Mouse (Mus musculus) ES-E14 (cell line): Measurements from ENCODE around the gene Olig2. TPM values are rescaled to one million over a fixed set of nuclear protein-coding genes. Genes with fewer than 3 reads are reported as not detected.

ENCODE experiments used
- DNase-seq: peaks from one replicate; pipeline ENCODE4 v3.0.0-alpha.2; 2013; ENCODE audit warnings: low read depth, low spot score
- H3K27ac ChIP-seq: 2 replicates; pipeline ENCODE4 v1.5.1; 2012; ENCODE audit warnings: low read depth, mild to moderate bottlenecking, low read length, moderate library complexity, mixed read lengths; ENCODE audit not compliant: poor library complexity, insufficient read depth, severe bottlenecking
- H3K36me3 ChIP-seq: 2 replicates; pipeline ENCODE4 v1.6.1; 2012; ENCODE audit warnings: mild to moderate bottlenecking, low read length, moderate library complexity, mixed read lengths; ENCODE audit not compliant: control insufficient read depth, poor library complexity, insufficient read depth, severe bottlenecking
- H3K4me1 ChIP-seq, 2 experiments: fragments of 150-350 bp in 1 of 2; sonication (generic) in 1 of 2; 2 replicates each; pipeline ENCODE4 v1.6.1; 2012; ENCODE audit warnings: low read length in 2 of 2, mild to moderate bottlenecking in 1 of 2, mixed read lengths in 1 of 2; ENCODE audit not compliant: control insufficient read depth in 2 of 2, insufficient read depth in 2 of 2, poor library complexity in 1 of 2
- H3K4me3 ChIP-seq, 2 experiments: fragments of 150-350 bp in 1 of 2; sonication (generic) in 1 of 2; 2 replicates each; pipeline ENCODE4 v1.5.1; 2012; ENCODE audit warnings: low read length in 2 of 2, low read depth in 1 of 2, mild to moderate bottlenecking in 1 of 2, mixed read lengths in 1 of 2; ENCODE audit not compliant: insufficient read depth in 1 of 2, poor library complexity in 1 of 2, severe bottlenecking in 1 of 2
- H3K9ac ChIP-seq: 2 replicates; pipeline ENCODE4 v1.6.1; 2012; ENCODE audit warnings: low read depth, mild to moderate bottlenecking, low read length, mixed read lengths; ENCODE audit not compliant: poor library complexity, insufficient read depth, severe bottlenecking
- H3K9me3 ChIP-seq: fragments of 150-350 bp; sonication (generic); 2 replicates; pipeline ENCODE4 v1.6.1; 2012; ENCODE audit warnings: low read depth, mild to moderate bottlenecking, low read length; ENCODE audit not compliant: control insufficient read depth, insufficient read depth
- CHD2 ChIP-seq: IDR thresholded peaks from 2 replicates; pipeline ENCODE4 v1.6.1; 2014; ENCODE audit warnings: mild to moderate bottlenecking, low read depth, low read length, inconsistent platforms
- HCFC1 ChIP-seq: IDR thresholded peaks from 2 replicates; pipeline ENCODE4 v1.6.1; 2012; ENCODE audit warnings: low read length, inconsistent platforms, borderline replicate concordance; ENCODE audit not compliant: insufficient read depth
- MAFK ChIP-seq: IDR thresholded peaks from 2 replicates; pipeline ENCODE4 v1.6.1; 2014; ENCODE audit warnings: mild to moderate bottlenecking, low read depth, low read length, inconsistent platforms; ENCODE audit not compliant: insufficient read depth
- ZC3H11A ChIP-seq: IDR thresholded peaks from 2 replicates; pipeline ENCODE4 v1.6.1; 2012; ENCODE audit warnings: low read depth, mild to moderate bottlenecking, inconsistent platforms, low read length, borderline replicate concordance
- ZNF384 ChIP-seq: IDR thresholded peaks from 2 replicates; pipeline ENCODE4 v1.6.1; 2012; ENCODE audit warnings: low read depth, low read length, inconsistent platforms
- in situ Hi-C, 2 experiments: fragments of 600-800 bp; cut with MboI; formaldehyde crosslinking; loops; one replicate each; pipeline ENCODE4 v1.15.1; 2025; ENCODE audit warnings: low sequenced_read_pairs in 2 of 2, inconsistent platforms in 1 of 2; ENCODE audit not compliant: unreplicated experiment in 2 of 2
- total RNA-seq: library from RNA; depleted of rRNA; stranded (reverse); fragments of 300-350 nt; gene quantifications from 2 replicates; pipeline ENCODE4 v1.2.3, GENCODE M21; 2012; rRNA removed

Gene Olig2
- total RNA-seq, 1 experiment: 0.09 TPM

DNA sequence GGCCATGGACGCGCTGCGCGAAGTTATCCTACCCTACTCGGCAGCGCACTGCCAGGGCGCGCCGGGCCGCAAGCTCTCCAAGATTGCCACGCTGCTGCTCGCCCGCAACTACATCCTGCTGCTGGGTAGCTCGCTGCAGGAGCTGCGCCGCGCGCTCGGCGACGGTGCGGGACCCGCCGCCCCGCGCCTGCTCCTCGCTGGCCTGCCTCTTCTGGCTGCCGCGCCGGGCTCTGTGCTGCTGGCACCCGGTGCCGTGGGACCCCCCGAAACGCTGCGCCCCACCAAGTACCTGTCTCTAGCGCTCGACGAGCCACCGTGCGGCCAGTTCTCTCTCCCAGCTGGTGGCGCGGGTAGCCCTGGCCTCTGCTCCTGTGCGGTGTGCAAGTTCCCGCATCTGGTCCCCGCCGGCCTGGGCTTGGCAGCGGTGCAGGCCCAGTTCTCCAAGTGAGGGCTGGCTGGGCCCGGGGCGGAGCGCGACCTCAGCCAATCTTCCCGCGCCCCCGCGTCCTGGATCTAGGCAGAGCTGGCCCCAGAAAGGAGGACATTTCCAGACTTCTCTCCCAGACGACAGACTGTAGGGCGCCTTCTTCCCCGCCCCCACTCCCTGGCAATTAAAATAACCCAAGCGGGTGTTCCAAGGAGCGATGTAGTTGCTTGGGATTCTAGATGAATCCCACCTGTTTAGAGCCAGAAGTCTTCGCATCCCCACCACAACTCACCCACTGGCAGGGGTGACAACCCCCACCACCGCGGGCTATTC is 45.1 kb downstream of the Olig2 start:
- in situ Hi-C loops: no loop called here
- H3K4me3 ChIP-seq: peak overlapping the region; percentile 69 to 70
- DNase-seq: peak; percentile 17
- H3K36me3 ChIP-seq: no peaks in the 10 kb centered on the region
- no peaks in the 10 kb centered on the region; a peak in 1 of 4 replicates for H3K4me1 ChIP-seq
- H3K27ac ChIP-seq: no peak overlapping the region
- peak overlapping the region; percentile 62 for H3K9ac ChIP-seq
- no peak for TF ChIP-seq HCFC1
- no peak for TF ChIP-seq MAFK
- TF ChIP-seq CHD2: no peak
- TF ChIP-seq ZC3H11A: no peak
- TF ChIP-seq ZNF384: no peak
- H3K9me3 ChIP-seq: no peaks in the 10 kb centered on the region

DNA sequence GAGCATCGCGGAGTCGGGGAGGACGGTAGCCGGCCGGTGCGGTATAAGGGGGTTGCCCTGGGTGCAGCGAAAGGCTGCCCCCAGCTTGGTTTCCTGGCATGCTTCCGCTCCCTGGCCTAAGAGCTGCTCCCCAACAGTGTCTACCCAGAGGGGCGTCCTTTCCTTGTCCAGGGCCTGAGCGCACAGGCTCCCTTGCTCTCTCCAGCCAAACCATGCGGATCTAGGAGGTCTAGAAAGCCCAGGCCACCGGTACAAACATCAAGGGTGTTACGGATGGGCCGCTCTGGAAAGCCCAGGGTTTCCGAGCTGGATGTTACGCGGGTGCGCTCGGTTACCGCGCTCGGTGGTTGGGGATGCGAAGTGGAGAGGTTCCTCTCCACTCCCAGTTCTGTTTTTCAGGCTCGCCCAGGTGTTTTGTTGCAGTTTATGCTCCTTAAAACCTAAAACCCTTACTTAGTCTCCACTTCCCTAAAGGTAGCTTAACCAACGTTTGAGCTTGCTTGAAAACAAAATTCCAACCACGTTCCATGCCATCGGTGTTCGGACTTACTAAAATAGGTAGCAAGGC is 45.8 kb downstream of the Olig2 start:
- Histone ChIP-seq H3K27ac (no peak overlapping the region), H3K4me1 (no peaks in the 10 kb centered on the region; a peak in 1 of 4 replicates), H3K9ac (no peak overlapping the region), H3K36me3 (no peaks in the 10 kb centered on the region), H3K9me3 (no peaks in the 10 kb centered on the region), H3K4me3 (peak overlapping the region; percentile 7 to 70; a peak in 3 of 4 replicates)
- TF ChIP-seq HCFC1 (no peak), ZC3H11A (no peak), MAFK (no peak), CHD2 (no peak), ZNF384 (no peak)
- in situ Hi-C loops: no loop called here
- DNase-seq: no peak

DNA sequence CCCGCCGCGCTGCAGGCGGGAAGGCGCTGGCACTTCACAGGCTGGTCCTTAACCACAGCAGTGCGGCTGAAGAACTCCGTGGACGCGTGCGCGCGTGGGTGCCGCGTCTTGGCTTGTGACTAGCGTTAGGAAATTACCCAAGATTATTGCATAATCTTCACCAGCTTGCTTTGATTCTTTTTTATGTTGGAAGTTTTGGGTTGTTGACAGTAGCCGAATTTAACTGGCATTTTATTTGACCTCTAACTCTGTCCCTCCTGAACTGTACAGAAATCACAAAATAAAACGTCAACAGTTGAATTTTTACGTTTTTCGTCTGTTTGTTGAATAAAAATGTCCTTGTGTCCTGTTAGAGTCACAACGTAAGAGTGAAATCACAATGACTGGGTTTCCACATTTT is 46.4 kb downstream of the Olig2 start:
- TF ChIP-seq CHD2 (no peak), HCFC1 (no peak), MAFK (no peak), ZNF384 (no peak), ZC3H11A (no peak)
- in situ Hi-C loops: no loop called here
- Histone ChIP-seq H3K9me3 (no peaks in the 10 kb centered on the region), H3K9ac (no peak overlapping the region), H3K36me3 (no peaks in the 10 kb centered on the region), H3K4me3 (no peak overlapping the region; a peak in 1 of 4 replicates), H3K4me1 (no peaks in the 10 kb centered on the region; a peak in 1 of 4 replicates), H3K27ac (no peak overlapping the region)
- no peak for DNase-seq

Other genes starting within 250 kb of the Olig2 start
- 8.0 and 8.9 TPM in 2 replicates for gene Synj1, start 214.1 kb upstream of the Olig2 start, total RNA-seq
- gene Paxbp1, start 180.9 kb upstream of the Olig2 start, total RNA-seq: 54.7 and 57.9 TPM in 2 replicates
- 0.36 TPM in 1 of 2 replicates, not detected in the other for gene 4932438H23Rik, start 130.3 kb upstream of the Olig2 start, total RNA-seq
- gene Olig1, start 44.3 kb downstream of the Olig2 start, total RNA-seq: 0.22 and 0.48 TPM in 2 replicates
- 20.6 and 33.6 TPM in 2 replicates for gene Ifnar2, start 147.3 kb downstream of the Olig2 start, total RNA-seq
- not detected in 2 replicates for gene Gm21970, start 166.3 kb downstream of the Olig2 start, total RNA-seq
- gene Il10rb, start 180.7 kb downstream of the Olig2 start, total RNA-seq: 2.3 and 3.4 TPM in 2 replicates